Mouse (Mus musculus) heart, embryonic 12.5 days (tissue): ENCODE results near the gene Jhy. TPM values are rescaled to one million over a fixed set of nuclear protein-coding genes. Genes with fewer than 3 reads are reported as not detected.

Experiments used
- ATAC-seq: fragments of 200-750 bp; cut with Nextera tagmentation; 2 replicates; pipeline ENCODE4 v1.8.0; 2017; ENCODE audit warnings: moderate TSS enrichment, moderate library complexity; ENCODE audit not compliant: insufficient number of reproducible peaks, low FRiP score
- H3K27ac ChIP-seq: fragments of 300-500 bp; sonication (generic); 2 replicates; pipeline ENCODE4 v1.5.1; 2016; ENCODE audit warnings: mild to moderate bottlenecking, moderate library complexity; ENCODE audit not compliant: poor library complexity, severe bottlenecking
- H3K27me3 ChIP-seq: fragments of 300-500 bp; sonication (generic); replicated peaks from 2 replicates; pipeline ENCODE4 v1.6.1; 2016; ENCODE audit warnings: mild to moderate bottlenecking, moderate library complexity
- H3K36me3 ChIP-seq: fragments of 300-500 bp; sonication (generic); 2 replicates; pipeline ENCODE4 v1.6.1; 2016; ENCODE audit warnings: mild to moderate bottlenecking, moderate library complexity
- H3K4me1 ChIP-seq: fragments of 300-500 bp; sonication (generic); replicated peaks from 2 replicates; pipeline ENCODE4 v1.6.1; 2016; ENCODE audit warnings: mild to moderate bottlenecking
- H3K4me2 ChIP-seq: fragments of 300-500 bp; sonication (generic); 2 replicates; pipeline ENCODE4 v1.6.1; 2016; ENCODE audit warnings: mild to moderate bottlenecking, moderate library complexity
- H3K4me3 ChIP-seq: fragments of 300-500 bp; sonication (generic); 2 replicates; pipeline ENCODE4 v1.5.1; 2016; ENCODE audit warnings: mild to moderate bottlenecking
- H3K9ac ChIP-seq: fragments of 300-500 bp; sonication (generic); 2 replicates; pipeline ENCODE4 v1.6.1; 2016; ENCODE audit warnings: mild to moderate bottlenecking, moderate library complexity
- H3K9me3 ChIP-seq: fragments of 300-500 bp; sonication (generic); replicated peaks from 2 replicates; pipeline ENCODE4 v1.6.1; 2016; ENCODE audit warnings: mild to moderate bottlenecking, moderate library complexity
- WGBS: fragments of 180-500 bp; shearing (Covaris S2); methylation state at CpG from one replicate; pipeline ENCODE4 v1.1.7; 2016; 5-methylcytosine and 5-hydroxymethylcytosine counted together
- polyA plus RNA-seq: library from polyadenylated mRNA; unstranded; fragments of >200 nt; fragmentation: Nextera tagmentation; extraction: Ambion mirVana; gene quantifications from 2 replicates; pipeline ENCODE4 v1.2.1, GENCODE M21; 2016

Gene Jhy
- polyA plus RNA-seq = not detected in 2 replicates

GRCm38 (mm10) chr9:40963586-40964417 lies at the start of gene Jhy:
TSS of gene Jhy (minus strand) at chr9:40964118.
- no peak for ATAC-seq
- Histone ChIP-seq H3K4me1 (peaks cover 11% of the 10 kb centered on the region), H3K9ac (peak within 1 kb of the TSS; percentile 62), H3K27me3 (peaks cover 55% of the 10 kb centered on the region), H3K9me3 (no peaks in the 10 kb centered on the region), H3K4me3 (peak within 1 kb of the TSS; percentile 56), H3K27ac (no peak within 1 kb of the TSS), H3K36me3 (no peaks in the 10 kb centered on the region), H3K4me2 (peak within 1 kb of the TSS; percentile 93)
- 2% methylated on average over 48 of the region's 51 CpGs for WGBS

GRCm38 (mm10) chr9:41012456-41012855 lies 48.5 kb upstream of the Jhy start:
- H3K4me2 ChIP-seq = no peak overlapping the region
- no peak overlapping the region for H3K27ac ChIP-seq
- H3K9me3 ChIP-seq = no peaks in the 10 kb centered on the region
- no peak overlapping the region for H3K4me3 ChIP-seq
- H3K27me3 ChIP-seq = no peaks in the 10 kb centered on the region
- peaks cover 11% of the 10 kb centered on the region; the same call in 1 of the 2 replicates for H3K36me3 ChIP-seq
- H3K4me1 ChIP-seq = no peaks in the 10 kb centered on the region
- WGBS = 90% methylated on average over 5 of the region's 5 CpGs
- H3K9ac ChIP-seq = no peak overlapping the region
- ATAC-seq = no peak

GRCm38 (mm10) chr9:41011512-41012436 lies 47.9 kb upstream of the Jhy start:
- no peak for ATAC-seq
- H3K4me3 ChIP-seq = no peak overlapping the region
- no peaks in the 10 kb centered on the region for H3K9me3 ChIP-seq
- no peaks in the 10 kb centered on the region for H3K4me1 ChIP-seq
- H3K9ac ChIP-seq = no peak overlapping the region
- H3K27ac ChIP-seq = no peak overlapping the region
- H3K27me3 ChIP-seq = no peaks in the 10 kb centered on the region
- WGBS = 83% methylated on average over 13 of the region's 13 CpGs
- peaks cover 8% of the 10 kb centered on the region; the same call in 1 of the 2 replicates for H3K36me3 ChIP-seq
- H3K4me2 ChIP-seq = no peak overlapping the region

DNA sequence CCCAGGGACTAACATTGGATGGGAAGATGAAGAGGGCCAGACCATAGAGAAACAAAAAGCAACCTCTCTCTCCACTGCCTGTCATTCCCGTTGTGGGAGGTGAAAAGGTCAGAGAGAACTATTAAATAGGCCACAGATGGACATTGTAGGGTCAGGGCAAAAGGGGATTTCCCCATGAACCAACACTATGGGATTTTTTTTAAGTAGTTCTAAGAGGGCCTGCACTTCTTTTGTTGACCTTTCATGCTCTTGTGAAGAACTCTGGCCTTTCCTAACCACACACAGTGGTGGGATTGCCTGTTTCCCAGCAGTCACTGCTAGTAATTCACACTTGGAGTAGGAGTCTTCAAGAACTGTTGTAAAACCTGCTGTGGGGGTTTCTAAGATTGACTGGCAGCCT lies 43.9 kb upstream of the Jhy start:
- no peak for ATAC-seq
- no peaks in the 10 kb centered on the region for H3K36me3 ChIP-seq
- H3K27me3 ChIP-seq = no peaks in the 10 kb centered on the region
- H3K27ac ChIP-seq = no peak overlapping the region
- no peaks in the 10 kb centered on the region for H3K4me1 ChIP-seq
- no peak overlapping the region for H3K4me3 ChIP-seq
- no peaks in the 10 kb centered on the region for H3K9me3 ChIP-seq
- 47% methylated on average over 1 of the region's 1 CpGs for WGBS
- no peak overlapping the region for H3K9ac ChIP-seq
- H3K4me2 ChIP-seq = no peak overlapping the region

- WGBS = 24% methylated on average over 4 of the region's 4 CpGs
Observed at GRCm38 (mm10) chr9:41004415-41004814, 40.5 kb upstream of the Jhy start, which contains the start of gene Crtam. TSS of gene Crtam (minus strand) at chr9:41004628.

DNA sequence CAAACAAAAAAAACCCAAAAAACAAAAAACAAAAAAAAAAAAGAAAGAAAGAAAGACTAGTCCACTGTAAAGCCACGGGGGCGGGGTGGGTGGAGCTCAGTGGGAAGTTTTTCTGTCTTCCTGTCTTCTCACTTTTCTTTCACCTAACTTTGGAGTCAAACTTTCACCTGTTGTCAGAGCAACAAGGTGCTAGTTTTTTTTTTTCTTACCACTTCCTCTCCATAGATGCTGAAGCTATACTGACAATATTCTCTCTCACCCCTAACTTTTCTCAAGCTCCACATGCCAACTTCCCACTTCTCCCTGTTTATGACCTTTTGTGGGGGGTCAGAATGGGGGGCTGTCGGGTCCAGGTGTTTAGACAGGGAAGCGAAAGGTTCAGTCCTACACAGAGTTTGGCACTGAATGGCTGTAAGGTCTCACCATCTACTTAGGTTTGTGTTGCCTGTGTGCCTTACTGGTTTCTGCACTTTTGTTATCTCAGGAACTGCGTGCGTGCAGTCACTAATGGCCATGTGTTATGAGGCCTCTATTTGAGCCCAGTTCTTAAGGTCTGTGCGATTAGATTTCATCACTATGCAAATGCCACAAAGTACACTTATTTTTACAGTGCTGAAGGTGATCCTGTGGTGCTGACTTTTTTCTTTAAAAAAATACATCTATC lies 33.3 kb upstream of the Jhy start:
- 80% methylated on average over 7 of the region's 7 CpGs for WGBS
- Histone ChIP-seq H3K4me3 (no peak overlapping the region), H3K9me3 (no peaks in the 10 kb centered on the region), H3K27me3 (no peaks in the 10 kb centered on the region), H3K27ac (no peak overlapping the region), H3K9ac (no peak overlapping the region), H3K4me2 (no peak overlapping the region), H3K4me1 (no peaks in the 10 kb centered on the region), H3K36me3 (no peaks in the 10 kb centered on the region)
- ATAC-seq = no peak

More at GRCm38 (mm10) chr9:41004415-41004814, 40.5 kb upstream of the Jhy start, which contains the start of gene Crtam:
- no peaks in the 10 kb centered on the region for H3K36me3 ChIP-seq
- no peak within 1 kb of the TSS for H3K4me2 ChIP-seq
- H3K4me1 ChIP-seq = no peaks in the 10 kb centered on the region
- no peak within 1 kb of the TSS for H3K27ac ChIP-seq
- H3K9me3 ChIP-seq = no peaks in the 10 kb centered on the region
- no peaks in the 10 kb centered on the region for H3K27me3 ChIP-seq
- H3K4me3 ChIP-seq = no peak within 1 kb of the TSS
- H3K9ac ChIP-seq = no peak within 1 kb of the TSS
- ATAC-seq = no peak

GRCm38 (mm10) chr9:40994075-40994474 lies 30.2 kb upstream of the Jhy start:
- no peaks in the 10 kb centered on the region for H3K27me3 ChIP-seq
- whole genome bisulfite sequencing = 67% methylated on average over 5 of the region's 5 CpGs

DNA sequence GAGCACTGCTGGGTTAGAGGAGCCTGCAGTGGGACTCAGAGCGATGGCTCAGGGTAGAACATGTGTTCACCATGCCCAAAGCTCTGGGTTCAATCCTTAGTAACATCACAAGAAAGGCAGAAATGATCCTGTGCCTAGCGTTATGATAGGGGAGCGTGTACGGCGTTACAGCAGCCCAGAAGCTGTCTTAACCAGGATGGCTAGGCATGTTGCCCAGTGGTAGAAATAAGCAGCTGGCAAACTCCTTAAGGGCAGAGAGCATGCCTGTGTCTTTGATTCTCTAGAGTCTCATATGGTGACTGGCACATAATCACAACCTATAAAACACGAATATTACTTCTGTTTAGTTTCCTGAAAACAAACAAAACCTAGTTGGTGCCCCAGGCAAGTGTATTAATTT lies 27.6 kb upstream of the Jhy start:
- no peak overlapping the region for H3K4me3 ChIP-seq
- WGBS = 83% methylated on average over 6 of the region's 6 CpGs
- no peak overlapping the region for H3K9ac ChIP-seq
- H3K4me1 ChIP-seq = no peaks in the 10 kb centered on the region
- no peak overlapping the region for H3K4me2 ChIP-seq
- no peak for ATAC-seq
- H3K27ac ChIP-seq = no peak overlapping the region
- 0 out of 2 replicates have a peak, but pooled peaks cover 4% of the 10 kb centered on the region for H3K27me3 ChIP-seq
- H3K36me3 ChIP-seq = no peaks in the 10 kb centered on the region
- no peaks in the 10 kb centered on the region for H3K9me3 ChIP-seq

More at GRCm38 (mm10) chr9:40994075-40994474, 30.2 kb upstream of the Jhy start:
- Histone ChIP-seq H3K9ac (no peak overlapping the region), H3K4me3 (no peak overlapping the region), H3K4me1 (no peaks in the 10 kb centered on the region), H3K9me3 (no peaks in the 10 kb centered on the region), H3K4me2 (no peak overlapping the region), H3K36me3 (no peaks in the 10 kb centered on the region), H3K27ac (no peak overlapping the region)
- ATAC-seq = no peak

GRCm38 (mm10) chr9:40989940-40990588 lies 26.1 kb upstream of the Jhy start:
- 43% methylated on average over 4 of the region's 4 CpGs for WGBS
- 0 out of 2 replicates have a peak, but pooled peaks cover 4% of the 10 kb centered on the region for H3K27me3 ChIP-seq
- H3K36me3 ChIP-seq = no peaks in the 10 kb centered on the region
- no peaks in the 10 kb centered on the region for H3K4me1 ChIP-seq
- H3K4me2 ChIP-seq = no peak overlapping the region
- H3K9me3 ChIP-seq = no peaks in the 10 kb centered on the region
- no peak overlapping the region for H3K9ac ChIP-seq
- no peak for ATAC-seq
- H3K27ac ChIP-seq = no peak overlapping the region
- H3K4me3 ChIP-seq = no peak overlapping the region

- 62% methylated on average over 3 of the region's 3 CpGs for whole genome bisulfite sequencing
- ATAC-seq = no peak
- no peaks in the 10 kb centered on the region for H3K4me1 ChIP-seq
Observed at GRCm38 (mm10) chr9:40984313-40984712, 20.4 kb upstream of the Jhy start.

More at GRCm38 (mm10) chr9:40984313-40984712, 20.4 kb upstream of the Jhy start:
- Histone ChIP-seq H3K27ac (no peak overlapping the region), H3K27me3 (0 out of 2 replicates have a peak, but pooled peaks cover 4% of the 10 kb centered on the region), H3K36me3 (no peaks in the 10 kb centered on the region), H3K9me3 (no peaks in the 10 kb centered on the region), H3K4me3 (no peak overlapping the region), H3K4me2 (no peak overlapping the region), H3K9ac (no peak overlapping the region)
